ENCODE assay signal across 10 mouse cellular contexts in genomic region chr6:29528561-29529443, GRCm38 (mm10). TPM values are rescaled to one million over a fixed set of nuclear protein-coding genes. Genes with fewer than 3 reads are reported as not detected.
DNase-seq lines count a peak whose midpoint lies in the region; ATAC-seq and TF ChIP-seq lines count a peak whose summit lies in the region.
"Had no signal": no experiment of that assay in that cellular context is flagged by ENCODE, and none has a peak within 500 bp of the region (broad histone marks: within the 10 kb centered on the region; RNA-seq: fewer than 3 reads in every experiment).

No protein-coding gene starts in this region.

- H3K4me2 ChIP-seq in intestine, embryonic 14.5 days (ENCODE audit: low read length) = peak overlapping the region; percentile 85
- H3K4me2 ChIP-seq in forebrain, postnatal 0 days (ENCODE audit: low read depth) = no peak overlapping the region

- H3K4me1 ChIP-seq in heart, adult 2 months (ENCODE audit: control insufficient read depth, insufficient read depth, low read length) = peaks cover 3% of the 10 kb centered on the region; the same call in 1 of the 2 replicates
- H3K4me1 ChIP-seq in intestine, embryonic 14.5 days (replicated peaks; ENCODE audit: control insufficient read depth, insufficient read depth, low read length) = peaks cover 31% of the 10 kb centered on the region
- H3K4me1 ChIP-seq in forebrain, postnatal 0 days (ENCODE audit: insufficient read depth) = 0 out of 2 replicates have a peak, but pooled peaks cover 3% of the 10 kb centered on the region

- no peak for TF ChIP-seq CTCF in heart, adult 2 months (IDR thresholded peaks at IDR 0.05)
- no peak for TF ChIP-seq CTCF in forebrain, postnatal 0 days (IDR thresholded peaks at IDR 0.05; ENCODE audit: low read depth)

- intact Hi-C loops in heart, adult 2 months (cut with DNase I) = no loop called here
- intact Hi-C loops in heart, postnatal 25 days (cut with DNase I) = no loop called here

- H3K36me3 ChIP-seq in heart, adult 2 months (ENCODE audit: control insufficient read depth, insufficient read depth, low read length) = no peaks in the 10 kb centered on the region
- no peaks in the 10 kb centered on the region for H3K36me3 ChIP-seq in intestine, embryonic 14.5 days (ENCODE audit: control insufficient read depth, insufficient read depth, low read length)
- no peaks in the 10 kb centered on the region for H3K36me3 ChIP-seq in forebrain, postnatal 0 days (ENCODE audit: insufficient read depth)

- no peak for ATAC-seq in intestine, embryonic 14.5 days (replicated peaks; ENCODE audit: low FRiP score, low TSS enrichment, low read depth)
- ATAC-seq in forebrain, postnatal 0 days = no peak
- ATAC-seq: Patski had no signal

- H3K9ac ChIP-seq in heart, adult 2 months (ENCODE audit: low read depth, low read length) = no peak overlapping the region
- H3K9ac ChIP-seq in intestine, embryonic 14.5 days (ENCODE audit: low read length) = 0 out of 2 replicates have a peak overlapping the region, but pooled peaks have one; percentile 13
- no peak overlapping the region for H3K9ac ChIP-seq in forebrain, postnatal 0 days

- no peaks in the 10 kb centered on the region for H3K9me3 ChIP-seq in intestine, embryonic 14.5 days (ENCODE audit: control insufficient read depth, low read length)
- H3K9me3 ChIP-seq in forebrain, postnatal 0 days (ENCODE audit: low read length) = no peaks in the 10 kb centered on the region

- 26% methylated on average over 13 of the region's 13 CpGs for WGBS in heart, adult 2 months
- 24% methylated on average over 13 of the region's 13 CpGs for WGBS in intestine, embryonic 14.5 days
- WGBS in forebrain, postnatal 0 days = 30% methylated on average over 13 of the region's 13 CpGs

- H3K27me3 ChIP-seq in heart, adult 2 months (ENCODE audit: control insufficient read depth, insufficient read depth, low read length) = peaks cover 6% of the 10 kb centered on the region
- peaks cover 28% of the 10 kb centered on the region for H3K27me3 ChIP-seq in intestine, embryonic 14.5 days (replicated peaks; ENCODE audit: control insufficient read depth, insufficient read depth, low read length)
- H3K27me3 ChIP-seq in forebrain, postnatal 0 days (ENCODE audit: insufficient read depth, low read length) = peaks cover 42% of the 10 kb centered on the region

- DNase-seq in heart, adult 2 months = peak; percentile 43 to 69
- no peak for DNase-seq in heart, postnatal 25 days (ENCODE audit: low spot score)
- peak; percentile 77 for DNase-seq in MEL-GATA-1-ER (ENCODE audit: extremely low read depth, low read depth)
- no peak for DNase-seq in intestine, embryonic 14.5 days (ENCODE audit: low spot score)
- peak; percentile 71 to 75 for DNase-seq in monocyte, adult 2 months (ENCODE audit: low read depth in 1 of 2, low spot score in 2 of 2)
- no peak for DNase-seq in cerebellum, adult 11-12 months
- no peak for DNase-seq in embryo, embryonic 11 days
- no peak for DNase-seq in forebrain, postnatal 0 days

- no peak for TF ChIP-seq POLR2A in heart, adult 2 months (IDR thresholded peaks at IDR 0.05; ENCODE audit: insufficient read depth, low read depth, low read length)

- no peak overlapping the region for H3K4me3 ChIP-seq in heart, adult 2 months
- H3K4me3 ChIP-seq in intestine, embryonic 14.5 days (ENCODE audit: low read depth, low read length) = peak overlapping the region; percentile 55; the same call in 1 of the 2 replicates
- no peak overlapping the region for H3K4me3 ChIP-seq in forebrain, postnatal 0 days (ENCODE audit: low read depth, low read length)

- no peak overlapping the region for H3K27ac ChIP-seq in heart, adult 2 months
- H3K27ac ChIP-seq in intestine, embryonic 14.5 days (ENCODE audit: low read depth) = no peak overlapping the region
- H3K27ac ChIP-seq in forebrain, postnatal 0 days (ENCODE audit: low read depth, low read length) = no peak overlapping the region

- H3K79me2 ChIP-seq in heart, adult 2 months (replicated peaks; ENCODE audit: control insufficient read depth, insufficient read depth, low read length) = no peaks in the 10 kb centered on the region

- TF ChIP-seq EP300 in heart, adult 2 months (IDR thresholded peaks at IDR 0.05; ENCODE audit: insufficient read depth, low read depth, low read length) = no peak

RNA-seq across cellular contexts. Expression of gene Irf5, which starts 2.4 kb away (rescaled TPM):
- total RNA-seq in heart, adult 2 months (2021) = 1 to 10 TPM; 2.7 to 3.6 TPM
- polyA plus RNA-seq in heart, adult 2 months (2012; rRNA removed) = 4.9 and 7.5 TPM in 2 replicates
- 1 to 10 TPM; 2.7 to 4.2 TPM for total RNA-seq in heart, postnatal 25 days (2021)
- 6.9 and 7.7 TPM in 2 replicates for polyA plus RNA-seq in intestine, embryonic 14.5 days (2014; fragmentation: Nextera tagmentation; extraction: Ambion mirVana)
- total RNA-seq in forebrain, postnatal 0 days (2014; rRNA removed) = 3.2 and 3.9 TPM in 2 replicates
- polyA plus RNA-seq in forebrain, postnatal 0 days (2015; fragmentation: Nextera tagmentation; extraction: Ambion mirVana) = 1.5 and 1.9 TPM in 2 replicates

RNA-seq across cellular contexts. Expression of gene Kcp, which starts 21.1 kb away (rescaled TPM):
- 1 to 10 TPM; 2.3 to 3.0 TPM for total RNA-seq in heart, adult 2 months (2021)
- polyA plus RNA-seq in heart, adult 2 months (2012; rRNA removed) = 8.5 and 9.8 TPM in 2 replicates
- 1 to 10 TPM; 4.4 to 4.6 TPM for total RNA-seq in heart, postnatal 25 days (2021)
- polyA plus RNA-seq in intestine, embryonic 14.5 days (2014; fragmentation: Nextera tagmentation; extraction: Ambion mirVana) = 25.2 and 28.6 TPM in 2 replicates
- total RNA-seq in forebrain, postnatal 0 days (2014; rRNA removed) = 9.8 and 31.2 TPM in 2 replicates
- polyA plus RNA-seq in forebrain, postnatal 0 days (2015; fragmentation: Nextera tagmentation; extraction: Ambion mirVana) = 5.2 and 6.7 TPM in 2 replicates

RNA-seq across cellular contexts. Expression of gene Atp6v1fnb, which starts 57.6 kb away (rescaled TPM):
- not detected for total RNA-seq in heart, adult 2 months (2021)
- polyA plus RNA-seq in heart, adult 2 months (2012; rRNA removed) = not detected in 2 replicates
- not detected for total RNA-seq in heart, postnatal 25 days (2021)
- polyA plus RNA-seq in intestine, embryonic 14.5 days (2014; fragmentation: Nextera tagmentation; extraction: Ambion mirVana) = 0.28 TPM in 1 of 2 replicates, not detected in the other
- 0.31 and 1.7 TPM in 2 replicates for total RNA-seq in forebrain, postnatal 0 days (2014; rRNA removed)
- 0.42 TPM in 1 of 2 replicates, not detected in the other for polyA plus RNA-seq in forebrain, postnatal 0 days (2015; fragmentation: Nextera tagmentation; extraction: Ambion mirVana)
- polyA plus RNA-seq: gonadal fat pad, adult 2 months; Patski had no signal

Comparison
In these comparisons a context has a peak if more than half of its experiments do, and no peak if none do; other contexts are left out.
1. DNase-seq: peak in heart, adult 2 months (2 of 2), MEL-GATA-1-ER (single experiment) and monocyte, adult 2 months (2 of 2); none in heart, postnatal 25 days (single experiment), intestine, embryonic 14.5 days (single experiment), cerebellum, adult 11-12 months (single experiment), embryo, embryonic 11 days (single experiment) and forebrain, postnatal 0 days (single experiment).